Mouse (Mus musculus) kidney, postnatal 0 days (tissue): ENCODE measurements around the gene Wnt7b. TPM values are rescaled to one million over a fixed set of nuclear protein-coding genes. Genes with fewer than 3 reads are reported as not detected.

Experiments used
- ATAC-seq: fragments of 200-750 bp; cut with Nextera tagmentation; replicated peaks from 2 replicates; pipeline ENCODE4 v1.8.0; 2017; ENCODE audit warnings: low read depth, moderate number of reproducible peaks, moderate TSS enrichment, moderate library complexity; ENCODE audit not compliant: low FRiP score
- DNase-seq: peaks from one replicate; pipeline ENCODE4 v3.0.0-alpha.2; 2016; ENCODE audit warnings: low spot score
- H3K27ac ChIP-seq: fragments of 300-500 bp; sonication (generic); 2 replicates; pipeline ENCODE4 v1.5.1; 2014; ENCODE audit warnings: mild to moderate bottlenecking
- H3K27me3 ChIP-seq: fragments of 300-500 bp; sonication (generic); 2 replicates; pipeline ENCODE4 v1.6.1; 2014; ENCODE audit warnings: low read length, mixed read lengths; ENCODE audit not compliant: insufficient read depth
- H3K36me3 ChIP-seq: fragments of 300-500 bp; sonication (generic); 2 replicates; pipeline ENCODE4 v1.6.1; 2014; ENCODE audit warnings: low read length, mixed read lengths; ENCODE audit not compliant: insufficient read depth
- H3K4me1 ChIP-seq: fragments of 300-500 bp; sonication (generic); replicated peaks from 2 replicates; pipeline ENCODE4 v1.6.1; 2014; ENCODE audit warnings: antibody characterized with exemption, low read length, mixed read lengths; ENCODE audit not compliant: insufficient read depth
- H3K4me2 ChIP-seq: fragments of 300-500 bp; sonication (generic); 2 replicates; pipeline ENCODE4 v1.6.1; 2014; ENCODE audit warnings: mild to moderate bottlenecking, low read length, moderate library complexity, mixed read lengths
- H3K4me3 ChIP-seq: fragments of 300-500 bp; sonication (generic); replicated peaks from 2 replicates; pipeline ENCODE4 v1.5.1; 2014; ENCODE audit warnings: low read depth, low read length
- H3K9ac ChIP-seq: fragments of 300-500 bp; sonication (generic); 2 replicates; pipeline ENCODE4 v1.6.1; 2014; ENCODE audit warnings: low read depth, low read length
- H3K9me3 ChIP-seq: fragments of 300-500 bp; sonication (generic); replicated peaks from 2 replicates; pipeline ENCODE4 v1.6.1; 2016; ENCODE audit warnings: low read length, inconsistent platforms, mixed read lengths
- CTCF ChIP-seq: IDR thresholded peaks from 2 replicates; pipeline ENCODE4 v1.5.1; 2016; ENCODE audit warnings: antibody characterized with exemption, low read depth, mild to moderate bottlenecking, moderate library complexity
- WGBS: fragments of 180-500 bp; shearing (Covaris S2); extraction: QIAGEN DNeasy Blood & Tissue Kit; methylation state at CpG from one replicate; pipeline ENCODE4 v1.1.7; 2014; 5-methylcytosine and 5-hydroxymethylcytosine counted together
- polyA plus RNA-seq: library from polyadenylated mRNA; unstranded; fragments of >200 nt; fragmentation: Nextera tagmentation; extraction: Ambion mirVana; gene quantifications from 2 replicates; pipeline ENCODE4 v1.2.1, GENCODE M21; 2015

The Wnt7b gene
- polyA plus RNA-seq, 1 experiment from 2014 or later, result 26.3 TPM

- DNase-seq (no peak), ATAC-seq (no peak)
- H3K4me1 ChIP-seq, result 0 out of 2 replicates have a peak, but pooled peaks cover 3% of the 10 kb centered on the region
- no peak overlapping the region for H3K9ac ChIP-seq
- no peaks in the 10 kb centered on the region for H3K36me3 ChIP-seq
- no peak overlapping the region for H3K27ac ChIP-seq
- H3K4me3 ChIP-seq, result no peak overlapping the region
- no peaks in the 10 kb centered on the region for H3K9me3 ChIP-seq
- no peak overlapping the region for H3K4me2 ChIP-seq
- no peak for TF ChIP-seq CTCF
- WGBS, result 88% methylated on average over 5 of the region's 5 CpGs
- no peaks in the 10 kb centered on the region for H3K27me3 ChIP-seq
Observed at GRCm38 (mm10) chr15:85564966-85565365, 17.3 kb downstream of the Wnt7b start.

- Histone ChIP-seq H3K4me1 (0 out of 2 replicates have a peak, but pooled peaks cover 3% of the 10 kb centered on the region), H3K36me3 (no peaks in the 10 kb centered on the region), H3K27me3 (no peaks in the 10 kb centered on the region), H3K9me3 (no peaks in the 10 kb centered on the region), H3K4me3 (no peak overlapping the region), H3K4me2 (no peak overlapping the region), H3K27ac (no peak overlapping the region), H3K9ac (no peak overlapping the region)
- ATAC-seq, result no peak
- TF ChIP-seq CTCF, result no peak
- no peak for DNase-seq
- 81% methylated on average over 13 of the region's 13 CpGs for WGBS
Observed at GRCm38 (mm10) chr15:85564034-85564769, 18.1 kb downstream of the Wnt7b start.

GRCm38 (mm10) chr15:85561953-85562352, 20.3 kb downstream of the Wnt7b start:
- 85% methylated on average over 12 of the region's 12 CpGs for WGBS
- H3K4me2 ChIP-seq, result no peak overlapping the region
- H3K27ac ChIP-seq, result no peak overlapping the region
- DNase-seq (no peak), ATAC-seq (no peak)
- H3K9ac ChIP-seq, result no peak overlapping the region
- H3K4me3 ChIP-seq, result no peak overlapping the region
- no peaks in the 10 kb centered on the region for H3K27me3 ChIP-seq
- no peaks in the 10 kb centered on the region for H3K36me3 ChIP-seq
- H3K9me3 ChIP-seq, result no peaks in the 10 kb centered on the region
- 0 out of 2 replicates have a peak, but pooled peaks cover 3% of the 10 kb centered on the region for H3K4me1 ChIP-seq
- no peak for TF ChIP-seq CTCF

- Histone ChIP-seq H3K9ac (no peak overlapping the region), H3K4me2 (no peak overlapping the region), H3K4me3 (no peak overlapping the region), H3K27me3 (no peaks in the 10 kb centered on the region), H3K9me3 (no peaks in the 10 kb centered on the region), H3K27ac (no peak overlapping the region), H3K4me1 (no peaks in the 10 kb centered on the region), H3K36me3 (no peaks in the 10 kb centered on the region)
- no peak for TF ChIP-seq CTCF
- ATAC-seq (no peak), DNase-seq (no peak)
- 82% methylated on average over 11 of the region's 11 CpGs for WGBS
Observed at GRCm38 (mm10) chr15:85560830-85561229, 21.4 kb downstream of the Wnt7b start.

- H3K36me3 ChIP-seq, result no peaks in the 10 kb centered on the region
- TF ChIP-seq CTCF, result no peak
- no peaks in the 10 kb centered on the region for H3K27me3 ChIP-seq
- H3K4me3 ChIP-seq, result no peak overlapping the region
- no peak overlapping the region for H3K4me2 ChIP-seq
- no peak overlapping the region for H3K9ac ChIP-seq
- no peaks in the 10 kb centered on the region for H3K4me1 ChIP-seq
- H3K27ac ChIP-seq, result no peak overlapping the region
- no peak for ATAC-seq
- WGBS, result 94% methylated on average over 25 of the region's 25 CpGs
- no peaks in the 10 kb centered on the region for H3K9me3 ChIP-seq
- no peak for DNase-seq
Observed at GRCm38 (mm10) chr15:85558840-85559540, 23.3 kb downstream of the Wnt7b start.

GRCm38 (mm10) chr15:85555799-85556198, 26.5 kb downstream of the Wnt7b start:
- no peak overlapping the region for H3K4me2 ChIP-seq
- no peak overlapping the region for H3K4me3 ChIP-seq
- TF ChIP-seq CTCF, result no peak
- no peaks in the 10 kb centered on the region for H3K36me3 ChIP-seq
- H3K27ac ChIP-seq, result 0 out of 2 replicates have a peak overlapping the region, but pooled peaks have one; percentile 8
- H3K27me3 ChIP-seq, result no peaks in the 10 kb centered on the region
- no peak for DNase-seq
- no peak overlapping the region for H3K9ac ChIP-seq
- no peaks in the 10 kb centered on the region for H3K4me1 ChIP-seq
- H3K9me3 ChIP-seq, result no peaks in the 10 kb centered on the region
- ATAC-seq, result peak; percentile 40; the same call in 1 of the 2 replicates
- WGBS, result 52% methylated on average over 10 of the region's 10 CpGs
